Mouse (Mus musculus): ENCODE data around the gene Jsrp1. TPM values are rescaled to one million over a fixed set of nuclear protein-coding genes. Genes with fewer than 3 reads are reported as not detected.
A peak's percentile ranks its signal among the peaks of the same experiment; 100 is the strongest.

The Jsrp1 gene
- 100 to 1,000 TPM; 345 to 379 TPM for total RNA-seq (2021)
- long read RNA-seq, experiment 1, transcript Jsrp1-203 (7 exons, 1,108 nt) = major isoform, 223 of 380 reads
- long read RNA-seq, experiment 1, partial matches to known transcripts = 110 of 380 reads
- long read RNA-seq, experiment 1, other reads (novel, unspliced or antisense) = 47 of 380 reads
- long read RNA-seq, experiment 2, transcript Jsrp1-203 (7 exons, 1,108 nt) = major isoform, 254 of 426 reads
- long read RNA-seq, experiment 2, partial matches to known transcripts = 78 of 426 reads
- long read RNA-seq, experiment 2, other reads (novel, unspliced or antisense) = 94 of 426 reads

- intact Hi-C loops (cut with DNase I; ENCODE audit: low total_unique reads) = no loop called here
- peak; percentile 83 for DNase-seq
These were observed at the start of gene Jsrp1 for GRCm38 (mm10) chr10:80813366-80813765. Gene Jsrp1 (minus strand): TSS chr10:80813498.

GRCm38 (mm10) chr10:80862305-80862704, 49.0 kb upstream of the Jsrp1 start:
- no peak for DNase-seq
- intact Hi-C loops (cut with DNase I; ENCODE audit: low total_unique reads) = loop anchor here (5.0 kb wide), 1 partner anchor 35 kb away; the partner anchor contains the start of gene Oaz1

GRCm38 (mm10) chr10:80858350-80858935, 45.1 kb upstream of the Jsrp1 start:
- intact Hi-C loops (cut with DNase I; ENCODE audit: low total_unique reads) = no loop called here
- no peak for DNase-seq

GRCm38 (mm10) chr10:80857848-80858247, 44.5 kb upstream of the Jsrp1 start:
- intact Hi-C loops (cut with DNase I; ENCODE audit: low total_unique reads) = no loop called here
- no peak for DNase-seq

- no peak for DNase-seq
- intact Hi-C loops (cut with DNase I; ENCODE audit: low total_unique reads) = no loop called here
These were observed 44.1 kb upstream of the Jsrp1 start for GRCm38 (mm10) chr10:80857386-80857785.

- intact Hi-C loops (cut with DNase I; ENCODE audit: low total_unique reads) = no loop called here
- no peak for DNase-seq
These were observed 43.6 kb upstream of the Jsrp1 start for GRCm38 (mm10) chr10:80856908-80857307.

- no peak for DNase-seq
- intact Hi-C loops (cut with DNase I; ENCODE audit: low total_unique reads) = no loop called here
These were observed 43.0 kb upstream of the Jsrp1 start for GRCm38 (mm10) chr10:80856267-80856666.

GRCm38 (mm10) chr10:80855749-80856073, 42.4 kb upstream of the Jsrp1 start:
- intact Hi-C loops (cut with DNase I; ENCODE audit: low total_unique reads) = no loop called here
- DNase-seq = no peak

GRCm38 (mm10) chr10:80854913-80855748, 41.8 kb upstream of the Jsrp1 start, which contains the start of the genes Lsm7 and Sppl2b:
Gene Lsm7 (minus strand): TSS chr10:80855209.
Gene Sppl2b (plus strand): TSS chr10:80855275.
- peak; percentile 97 for DNase-seq
- intact Hi-C loops (cut with DNase I; ENCODE audit: low total_unique reads) = no loop called here

GRCm38 (mm10) chr10:80848571-80848970, 35.3 kb upstream of the Jsrp1 start:
- DNase-seq = peak; percentile 75
- intact Hi-C loops (cut with DNase I; ENCODE audit: low total_unique reads) = no loop called here

- no peak for DNase-seq
- intact Hi-C loops (cut with DNase I; ENCODE audit: low total_unique reads) = no loop called here
These were observed 32.4 kb upstream of the Jsrp1 start for GRCm38 (mm10) chr10:80845732-80846131.

GRCm38 (mm10) chr10:80845055-80845693, 31.9 kb upstream of the Jsrp1 start:
- DNase-seq = no peak

GRCm38 (mm10) chr10:80843931-80844547, 30.7 kb upstream of the Jsrp1 start, which contains the start of gene Lingo3:
Gene Lingo3 (minus strand): TSS chr10:80844039.
- intact Hi-C loops (cut with DNase I; ENCODE audit: low total_unique reads) = no loop called here

More at GRCm38 (mm10) chr10:80845055-80845693, 31.9 kb upstream of the Jsrp1 start:
- intact Hi-C loops (cut with DNase I; ENCODE audit: low total_unique reads) = no loop called here

GRCm38 (mm10) chr10:80843087-80843930, 30.0 kb upstream of the Jsrp1 start:
- intact Hi-C loops (cut with DNase I; ENCODE audit: low total_unique reads) = no loop called here
- no peak for DNase-seq

More at GRCm38 (mm10) chr10:80843931-80844547, 30.7 kb upstream of the Jsrp1 start, which contains the start of gene Lingo3:
- peak; percentile 54 for DNase-seq

GRCm38 (mm10) chr10:80842334-80842733, 29.0 kb upstream of the Jsrp1 start:
- intact Hi-C loops (cut with DNase I; ENCODE audit: low total_unique reads) = no loop called here
- DNase-seq = no peak

- DNase-seq = no peak
- intact Hi-C loops (cut with DNase I; ENCODE audit: low total_unique reads) = no loop called here
These were observed 28.4 kb upstream of the Jsrp1 start for GRCm38 (mm10) chr10:80841685-80842084.

GRCm38 (mm10) chr10:80839848-80840247, 26.6 kb upstream of the Jsrp1 start:
- intact Hi-C loops (cut with DNase I; ENCODE audit: low total_unique reads) = no loop called here
- DNase-seq = no peak

- DNase-seq = no peak
- intact Hi-C loops (cut with DNase I; ENCODE audit: low total_unique reads) = no loop called here
These were observed 25.1 kb upstream of the Jsrp1 start for GRCm38 (mm10) chr10:80838346-80838912.
